Mouse (Mus musculus) WW6 (cell line): ENCODE results near the gene Ptprg.
A peak's percentile ranks its signal among the peaks of the same experiment; 100 is the strongest.
"Not testable (repeated sequence)": the region's sequence is repeated elsewhere in the genome, so short reads cannot be mapped to it uniquely, and the experiment has no call there.

Source experiments
- DNase-seq: peaks from one replicate; pipeline ENCODE4 v3.0.0-alpha.2; 2013; ENCODE audit warnings: low read depth, low spot score

The Ptprg gene

DNA sequence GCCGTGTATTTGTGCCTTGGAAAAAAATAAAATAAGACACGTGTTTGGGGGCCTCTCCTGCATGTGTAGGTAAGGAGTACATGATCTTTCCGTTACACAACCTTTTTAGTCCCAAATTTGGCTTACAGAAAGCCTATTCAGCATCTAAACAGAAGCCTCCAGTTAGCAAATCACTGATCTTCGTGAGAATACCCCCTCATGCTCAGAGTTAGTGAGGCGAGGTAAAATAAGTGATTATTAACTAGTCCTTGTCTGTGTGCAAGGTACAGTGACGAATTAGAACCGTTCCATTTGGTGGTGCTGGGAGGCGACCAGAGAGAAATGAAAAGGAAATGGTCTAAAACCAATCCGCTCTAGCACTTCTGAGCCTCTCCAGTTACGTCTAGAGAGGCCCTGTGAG lies 648.9 kb downstream of the Ptprg start:
- no peak for DNase-seq

DNA sequence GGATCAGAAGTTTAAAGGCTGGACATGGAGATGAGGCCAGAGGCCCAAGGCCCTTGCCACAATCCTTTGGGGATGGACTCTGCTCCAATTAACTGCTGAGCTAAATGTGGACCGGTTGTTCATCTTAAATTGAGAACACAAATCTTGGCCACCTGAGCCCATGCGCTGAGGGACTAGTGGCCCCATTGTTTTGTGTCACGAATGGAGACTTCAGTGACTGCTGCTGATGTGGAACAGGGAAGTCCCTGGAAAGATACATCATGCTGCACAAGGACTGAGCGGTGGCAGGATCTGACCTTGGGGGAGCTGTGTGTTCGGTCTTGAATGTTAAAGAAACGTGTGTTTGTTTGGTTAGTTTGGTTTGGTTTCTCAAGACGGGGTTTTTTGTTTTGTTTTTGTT lies 649.7 kb downstream of the Ptprg start:
- no peak for DNase-seq

DNA sequence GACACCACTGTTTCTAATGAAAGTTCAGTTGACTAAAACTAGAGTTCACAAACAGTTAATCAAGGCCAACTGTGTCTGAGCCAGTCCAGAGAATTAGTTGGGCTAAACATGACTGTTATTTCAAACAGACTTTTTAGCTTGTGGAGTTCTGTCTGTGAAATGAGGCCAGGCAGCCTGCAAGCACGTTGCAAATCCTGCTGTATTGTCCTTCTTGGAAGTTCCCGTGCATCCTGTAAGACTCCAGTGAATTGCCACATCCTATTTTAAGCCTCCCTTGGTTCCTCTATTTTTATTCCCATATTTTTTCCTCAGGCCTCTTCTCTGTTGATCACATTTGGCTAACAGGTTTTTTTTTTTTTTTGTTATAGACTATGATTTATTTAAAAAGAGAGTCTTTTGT lies 652.8 kb downstream of the Ptprg start:
- DNase-seq: no peak

- peak; percentile 24 for DNase-seq
Measured at GRCm38 (mm10) chr14:12208554-12208953, 655.2 kb downstream of the Ptprg start.

DNA sequence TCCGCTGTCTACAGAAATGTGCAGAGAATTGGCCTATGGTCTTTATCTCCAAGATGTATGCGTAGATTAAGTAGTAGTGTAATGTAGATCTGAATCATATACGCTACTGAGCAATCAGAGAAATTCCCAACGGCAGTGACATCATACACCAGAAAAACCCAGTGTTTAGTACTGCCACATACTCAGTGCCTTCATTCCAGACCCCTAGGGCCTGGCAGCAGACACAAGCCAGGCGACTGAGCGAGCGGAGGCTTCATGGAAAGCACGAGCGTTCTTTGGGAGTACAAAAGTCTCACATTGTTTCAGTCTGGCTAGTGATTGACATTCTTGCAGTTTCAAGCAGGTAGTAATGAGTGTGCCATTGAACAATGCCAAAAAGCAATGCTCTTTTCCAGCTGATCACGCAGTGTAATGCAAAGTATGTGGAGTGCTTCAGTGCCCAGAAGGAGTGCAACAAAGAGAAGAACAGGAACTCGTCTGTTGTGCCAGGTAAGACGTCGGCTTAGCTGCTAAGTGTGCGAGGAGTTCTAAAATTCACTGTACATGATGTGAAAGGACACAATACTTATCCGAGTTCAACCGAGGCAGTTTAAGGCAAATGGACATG lies 665.3 kb downstream of the Ptprg start:
- DNase-seq: no peak

GRCm38 (mm10) chr14:12219877-12220276 lies 666.5 kb downstream of the Ptprg start:
- DNase-seq: no peak

DNA sequence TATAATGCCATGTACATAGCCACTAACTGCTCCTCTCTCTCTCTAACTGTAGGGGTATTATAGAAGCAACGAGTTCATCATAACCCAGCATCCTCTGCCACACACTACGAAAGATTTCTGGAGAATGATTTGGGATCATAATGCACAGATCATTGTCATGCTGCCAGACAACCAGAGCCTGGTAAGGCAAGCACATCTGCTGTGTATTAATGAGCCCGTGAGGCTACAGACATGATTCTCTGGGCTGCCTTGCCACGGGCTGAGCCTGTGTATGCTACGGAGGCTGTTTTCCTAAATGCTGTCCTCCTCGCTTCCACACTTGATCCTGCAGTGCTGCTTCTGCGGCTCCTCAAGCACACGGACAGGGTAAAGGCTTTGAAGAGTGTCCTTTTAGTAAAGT lies 667.2 kb downstream of the Ptprg start:
- DNase-seq: no peak

DNA sequence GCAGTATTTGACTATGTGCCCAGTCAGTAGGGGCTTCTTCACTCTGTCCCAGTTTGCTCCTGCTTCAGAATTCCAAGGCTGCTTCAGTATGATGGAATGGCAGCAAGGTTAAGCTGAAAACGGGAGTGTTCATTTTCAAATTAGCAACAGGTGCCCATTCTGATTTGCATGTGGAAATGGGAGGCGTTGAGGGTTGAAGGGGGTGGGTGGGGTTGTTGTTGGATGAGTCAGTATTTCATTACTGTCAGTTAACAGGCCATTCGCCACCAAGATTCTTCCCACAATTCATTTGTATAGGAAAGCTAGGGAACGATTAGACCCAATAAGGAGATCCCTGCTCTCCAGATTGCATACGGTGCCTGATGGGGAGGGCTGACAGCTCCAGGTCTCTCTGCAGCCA lies 668.2 kb downstream of the Ptprg start:
- DNase-seq: no peak

DNA sequence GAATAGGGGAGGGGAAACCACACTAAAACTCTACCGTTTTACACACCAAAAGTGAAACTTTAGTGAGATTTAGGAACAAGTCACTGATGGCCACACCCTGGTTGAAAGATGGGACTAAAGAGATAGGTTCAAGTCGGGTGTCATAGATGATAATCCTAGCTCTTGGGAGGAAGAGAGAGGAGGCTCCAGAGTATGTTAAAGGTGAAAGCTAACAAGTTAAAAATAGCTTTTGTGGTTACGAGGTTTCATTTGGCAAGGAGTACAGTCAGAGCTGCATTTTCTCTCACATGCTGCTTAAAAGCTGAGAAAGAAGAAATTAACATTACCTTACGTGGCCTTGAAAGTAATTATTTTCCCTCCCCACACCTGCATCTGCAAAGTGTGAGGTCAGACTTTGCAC lies 690.4 kb downstream of the Ptprg start:
- no peak for DNase-seq

DNA sequence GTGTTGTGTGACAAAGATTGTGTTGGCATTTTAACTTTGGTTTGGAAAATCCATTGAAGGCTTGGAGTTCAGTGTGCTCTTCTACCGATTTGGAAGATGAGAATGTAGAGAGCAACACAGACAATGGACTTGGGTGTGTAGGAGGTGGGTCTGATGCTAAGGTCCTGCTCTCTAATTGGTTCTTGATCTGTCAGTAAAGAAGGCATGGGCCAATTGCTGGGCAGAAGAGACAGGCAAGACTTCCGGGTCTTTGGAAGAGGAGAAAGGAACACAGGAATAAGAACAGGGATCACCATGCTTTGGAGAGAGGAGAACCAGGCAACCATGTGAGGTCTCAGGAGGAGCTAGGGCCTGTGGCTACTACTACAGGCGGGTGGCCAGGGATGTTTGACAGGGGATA lies 722.7 kb downstream of the Ptprg start:
- DNase-seq: no peak

- DNase-seq: no peak
Measured at GRCm38 (mm10) chr14:12283641-12284040, 730.3 kb downstream of the Ptprg start, which contains the start of gene Gm49355. Gene Gm49355 (plus strand): TSS chr14:12283976.

- peak; percentile 67 for DNase-seq
Measured at GRCm38 (mm10) chr14:12284141-12284912, 731.0 kb downstream of the Ptprg start, which contains the start of gene 3830406C13Rik. Gene 3830406C13Rik (plus strand): TSS chr14:12284173.

DNA sequence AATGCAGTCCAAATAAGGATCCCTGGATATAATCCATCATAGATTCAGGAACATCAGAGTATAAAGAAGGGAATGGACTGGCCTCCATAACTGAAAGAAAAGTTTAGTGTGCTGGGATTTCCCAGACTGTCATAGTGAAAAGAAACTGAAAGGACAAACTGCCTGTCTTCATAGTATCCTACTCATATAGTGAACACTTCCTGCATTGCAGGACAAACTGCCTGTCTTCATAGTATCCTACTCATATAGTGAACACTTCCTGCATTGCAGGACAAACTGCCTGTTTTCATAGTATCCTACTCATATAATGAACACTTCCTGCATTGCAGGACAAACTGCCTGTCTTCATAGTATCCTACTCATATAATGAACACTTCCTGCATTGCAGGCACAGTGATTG lies 736.4 kb downstream of the Ptprg start:
- DNase-seq: not testable (repeated sequence)
